Mouse (Mus musculus) heart, embryonic 16.5 days (tissue): ENCODE measurements at regions not wholly inside any gene's neighbourhood (a gene's known extent, or its start where the extent isn't known, plus 50 kb on each side); places are given as distances from the start of the nearest gene placed in this dataset.

Experiments
- ATAC-seq: fragments of 200-750 bp; cut with Nextera tagmentation; replicated peaks from 2 replicates; pipeline ENCODE4 v1.8.0; 2017; ENCODE audit warnings: moderate number of reproducible peaks; ENCODE audit not compliant: insufficient read depth, low FRiP score; ENCODE audit errors: extremely low read depth
- H3K27ac ChIP-seq: fragments of 300-500 bp; sonication (generic); 2 replicates; pipeline ENCODE4 v1.5.1; 2014; ENCODE audit warnings: mild to moderate bottlenecking, low read length, control low read depth, moderate library complexity
- H3K27me3 ChIP-seq: fragments of 300-500 bp; sonication (generic); 2 replicates; pipeline ENCODE4 v1.6.1; 2014; ENCODE audit warnings: low read length, mixed read lengths; ENCODE audit not compliant: control insufficient read depth, insufficient read depth
- H3K36me3 ChIP-seq: fragments of 300-500 bp; sonication (generic); 2 replicates; pipeline ENCODE4 v1.6.1; 2014; ENCODE audit not compliant: control insufficient read depth, insufficient read depth
- H3K4me1 ChIP-seq: fragments of 300-500 bp; sonication (generic); 2 replicates; pipeline ENCODE4 v1.6.1; 2014; ENCODE audit warnings: low read length, mixed read lengths; ENCODE audit not compliant: control insufficient read depth, insufficient read depth
- H3K4me2 ChIP-seq: fragments of 300-500 bp; sonication (generic); 2 replicates; pipeline ENCODE4 v1.6.1; 2014; ENCODE audit warnings: low read depth, mild to moderate bottlenecking, control low read depth, low read length
- H3K4me3 ChIP-seq: fragments of 300-500 bp; sonication (generic); 2 replicates; pipeline ENCODE4 v1.5.1; 2014; ENCODE audit warnings: mild to moderate bottlenecking, control low read depth, low read length
- H3K9ac ChIP-seq: fragments of 300-500 bp; sonication (generic); 2 replicates; pipeline ENCODE4 v1.6.1; 2014; ENCODE audit warnings: low read length, control low read depth
- H3K9me3 ChIP-seq: fragments of 300-500 bp; sonication (generic); replicated peaks from 2 replicates; pipeline ENCODE4 v1.6.1; 2016; ENCODE audit warnings: low read length; ENCODE audit not compliant: control insufficient read depth
- WGBS: fragments of 180-500 bp; shearing (Covaris S2); extraction: QIAGEN DNeasy Blood & Tissue Kit; methylation state at CpG from one replicate; pipeline ENCODE4 v1.1.7; 2014; 5-methylcytosine and 5-hydroxymethylcytosine counted together

DNA sequence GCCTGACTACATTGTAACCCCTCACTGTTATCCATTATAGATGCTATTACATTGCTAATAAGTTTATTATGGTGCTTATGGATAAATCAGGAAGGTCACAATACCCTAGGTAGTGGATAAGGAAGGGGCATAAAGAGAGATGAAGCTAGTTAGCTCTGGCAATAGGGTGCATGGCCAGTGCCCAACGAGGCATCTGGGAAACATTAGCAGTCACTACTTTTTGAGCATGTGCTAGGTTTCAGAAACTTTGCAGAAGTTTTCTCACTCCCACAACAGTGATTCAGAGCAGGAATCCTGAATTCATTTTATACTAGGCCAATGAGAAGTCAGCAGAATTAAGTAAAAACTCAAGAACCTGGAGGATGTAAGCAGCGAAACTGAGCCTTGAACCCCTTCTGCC, 294.7 kb downstream of the Plpp3 start:
- no peak for ATAC-seq
- Histone ChIP-seq H3K4me1 (no peaks in the 10 kb centered on the region), H3K36me3 (no peaks in the 10 kb centered on the region), H3K9me3 (no peaks in the 10 kb centered on the region), H3K9ac (no peak overlapping the region), H3K27me3 (0 out of 2 replicates have a peak, but pooled peaks cover 2% of the 10 kb centered on the region), H3K4me2 (no peak overlapping the region), H3K4me3 (no peak overlapping the region), H3K27ac (no peak overlapping the region)
- 94% methylated on average over 2 of the region's 2 CpGs for WGBS

DNA sequence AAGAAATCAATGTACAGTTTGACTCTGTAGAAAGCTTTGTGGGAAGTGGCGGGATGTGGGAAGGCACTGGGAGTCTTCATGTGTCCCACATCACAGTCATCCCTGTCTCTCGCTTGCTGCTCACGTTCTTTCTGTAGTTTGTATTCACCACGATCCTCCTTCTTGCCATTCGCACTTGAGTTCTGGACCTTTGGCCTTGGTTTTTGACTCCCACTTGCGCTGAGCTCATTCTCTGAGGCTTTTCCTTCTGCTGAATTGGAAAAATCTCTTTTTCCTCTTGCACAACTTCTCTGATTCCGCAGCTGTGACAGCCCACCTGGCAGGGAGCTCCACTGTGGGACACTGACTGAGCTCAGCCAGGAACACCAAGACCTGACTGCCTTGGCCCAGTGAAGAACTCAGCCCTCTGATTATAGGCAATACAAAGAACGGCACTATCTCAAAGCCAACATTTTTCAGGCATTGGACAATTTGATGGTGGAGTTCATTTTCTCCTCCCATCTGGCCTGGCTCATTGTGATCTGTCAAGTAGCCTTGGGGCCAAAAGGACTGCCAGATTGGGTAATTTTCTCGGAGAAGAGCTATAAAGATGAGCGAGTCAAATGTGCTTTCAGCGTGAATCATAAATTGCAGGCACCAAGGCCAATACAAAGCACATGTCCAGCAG, 299.9 kb downstream of the Plpp3 start:
- Histone ChIP-seq H3K9ac (no peak overlapping the region), H3K27me3 (no peaks in the 10 kb centered on the region), H3K4me1 (no peaks in the 10 kb centered on the region), H3K4me2 (no peak overlapping the region), H3K4me3 (no peak overlapping the region), H3K36me3 (no peaks in the 10 kb centered on the region), H3K9me3 (no peaks in the 10 kb centered on the region), H3K27ac (no peak overlapping the region)
- ATAC-seq = no peak
- 75% methylated on average over 11 of the region's 11 CpGs for WGBS

GRCm38 (mm10) chr4:105459991-105460688, 303.0 kb downstream of the Plpp3 start:
- Histone ChIP-seq H3K27me3 (no peaks in the 10 kb centered on the region), H3K9ac (no peak overlapping the region), H3K9me3 (no peaks in the 10 kb centered on the region), H3K27ac (no peak overlapping the region), H3K4me3 (no peak overlapping the region), H3K4me2 (no peak overlapping the region), H3K4me1 (no peaks in the 10 kb centered on the region), H3K36me3 (no peaks in the 10 kb centered on the region)
- 88% methylated on average over 3 of the region's 3 CpGs for WGBS
- no peak for ATAC-seq

DNA sequence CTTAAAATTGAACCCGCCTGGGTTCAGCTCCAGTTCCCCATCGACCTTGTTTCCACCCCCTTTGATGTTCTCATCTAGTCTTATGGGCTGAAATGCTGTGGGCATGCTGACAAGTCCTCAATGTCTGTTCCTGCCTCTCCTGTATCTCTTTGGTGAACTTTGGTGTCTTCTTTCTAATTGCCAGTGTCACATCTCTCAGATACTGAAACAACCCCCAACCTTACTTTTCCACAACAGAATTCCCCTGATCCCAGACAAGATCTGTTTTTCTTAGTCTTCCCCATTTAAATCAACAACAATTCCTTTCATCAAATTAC, 303.5 kb downstream of the Plpp3 start:
- Histone ChIP-seq H3K27me3 (no peaks in the 10 kb centered on the region), H3K4me3 (no peak overlapping the region), H3K9ac (no peak overlapping the region), H3K4me2 (no peak overlapping the region), H3K9me3 (no peaks in the 10 kb centered on the region), H3K27ac (no peak overlapping the region), H3K36me3 (no peaks in the 10 kb centered on the region), H3K4me1 (no peaks in the 10 kb centered on the region)
- no peak for ATAC-seq
- WGBS = 48% methylated on average over 2 of the region's 2 CpGs

- no peak overlapping the region for H3K27ac ChIP-seq
- 86% methylated on average over 7 of the region's 7 CpGs for WGBS
- H3K9ac ChIP-seq = no peak overlapping the region
- no peak overlapping the region for H3K4me2 ChIP-seq
- no peaks in the 10 kb centered on the region for H3K27me3 ChIP-seq
- no peaks in the 10 kb centered on the region for H3K4me1 ChIP-seq
- ATAC-seq = no peak
- no peaks in the 10 kb centered on the region for H3K9me3 ChIP-seq
- H3K4me3 ChIP-seq = no peak overlapping the region
- no peaks in the 10 kb centered on the region for H3K36me3 ChIP-seq
Observed at GRCm38 (mm10) chr4:105467811-105468210, 310.7 kb downstream of the Plpp3 start.

DNA sequence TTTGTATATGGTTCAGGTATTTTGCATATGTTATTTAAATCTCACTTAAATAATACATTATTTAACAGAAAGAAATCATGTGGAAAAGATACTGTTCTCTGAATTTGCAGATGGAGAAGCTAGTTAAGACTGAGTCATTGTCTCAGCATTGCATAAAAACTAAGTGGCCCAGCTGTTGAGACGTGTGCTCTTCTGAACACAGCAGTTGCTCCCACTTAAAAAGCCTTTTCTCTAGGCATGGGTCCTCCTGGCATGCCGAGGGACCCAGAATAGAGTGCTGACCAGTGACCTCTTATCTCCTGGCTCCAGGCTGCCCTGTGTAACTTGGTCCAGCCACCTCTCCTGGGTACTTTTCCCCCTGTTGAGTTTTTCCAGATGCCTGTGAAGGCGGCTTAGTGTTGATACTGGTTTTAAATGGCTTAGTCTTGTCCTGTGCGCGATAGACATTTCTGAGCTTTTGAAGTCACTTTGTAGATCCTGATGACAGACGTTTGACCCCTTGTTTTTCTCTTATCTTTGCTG, 312.2 kb downstream of the Plpp3 start:
- H3K4me1 ChIP-seq = no peaks in the 10 kb centered on the region
- no peak; the same call in 1 of the 2 replicates for ATAC-seq
- H3K27me3 ChIP-seq = no peaks in the 10 kb centered on the region
- no peak overlapping the region for H3K4me3 ChIP-seq
- no peaks in the 10 kb centered on the region for H3K9me3 ChIP-seq
- H3K9ac ChIP-seq = no peak overlapping the region
- H3K36me3 ChIP-seq = no peaks in the 10 kb centered on the region
- WGBS = 26% methylated on average over 6 of the region's 6 CpGs
- H3K27ac ChIP-seq = no peak overlapping the region
- H3K4me2 ChIP-seq = no peak overlapping the region

DNA sequence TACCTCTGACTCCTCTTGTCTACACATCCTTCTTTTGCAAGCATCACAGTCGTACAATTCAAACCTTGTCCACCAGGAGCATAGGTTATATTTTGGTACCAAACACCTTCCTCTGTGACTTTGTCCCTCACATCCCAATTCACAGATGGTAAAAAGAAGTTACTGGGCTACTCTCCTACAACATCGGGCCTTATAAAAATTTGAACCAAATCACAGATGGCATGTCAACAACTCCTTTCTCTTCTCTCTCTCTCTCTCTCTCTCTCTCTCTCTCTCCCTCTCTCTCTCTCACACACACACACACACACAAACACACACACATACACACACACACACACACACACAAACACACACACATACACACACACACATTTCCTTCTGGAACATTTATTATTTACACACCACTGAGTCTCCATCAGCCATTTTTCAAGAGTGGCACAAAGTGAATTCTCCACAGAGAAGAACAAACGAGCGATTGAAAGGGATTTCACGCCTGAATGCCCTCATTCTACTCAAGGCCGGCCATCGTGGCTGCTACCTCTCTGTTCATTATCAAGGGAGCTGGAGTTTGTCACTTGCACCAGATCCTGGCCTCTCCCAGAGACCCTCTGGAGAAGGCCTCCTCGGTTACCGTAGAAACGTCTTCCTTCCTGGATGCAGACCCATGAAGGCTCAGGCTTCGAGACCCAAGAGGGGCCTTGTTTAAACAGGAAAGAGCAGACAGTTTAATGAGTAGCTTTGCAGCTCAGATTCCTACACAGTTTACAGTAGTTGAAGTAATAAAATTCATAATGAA, 314.7 kb upstream of the Gm12728 start:
- no peaks in the 10 kb centered on the region for H3K36me3 ChIP-seq
- H3K27ac ChIP-seq = no peak overlapping the region
- no peak overlapping the region for H3K9ac ChIP-seq
- no peak overlapping the region for H3K4me3 ChIP-seq
- H3K27me3 ChIP-seq = no peaks in the 10 kb centered on the region
- H3K4me2 ChIP-seq = no peak overlapping the region
- 44% methylated on average over 11 of the region's 11 CpGs for WGBS
- no peaks in the 10 kb centered on the region for H3K4me1 ChIP-seq
- no peaks in the 10 kb centered on the region for H3K9me3 ChIP-seq
- ATAC-seq = no peak

DNA sequence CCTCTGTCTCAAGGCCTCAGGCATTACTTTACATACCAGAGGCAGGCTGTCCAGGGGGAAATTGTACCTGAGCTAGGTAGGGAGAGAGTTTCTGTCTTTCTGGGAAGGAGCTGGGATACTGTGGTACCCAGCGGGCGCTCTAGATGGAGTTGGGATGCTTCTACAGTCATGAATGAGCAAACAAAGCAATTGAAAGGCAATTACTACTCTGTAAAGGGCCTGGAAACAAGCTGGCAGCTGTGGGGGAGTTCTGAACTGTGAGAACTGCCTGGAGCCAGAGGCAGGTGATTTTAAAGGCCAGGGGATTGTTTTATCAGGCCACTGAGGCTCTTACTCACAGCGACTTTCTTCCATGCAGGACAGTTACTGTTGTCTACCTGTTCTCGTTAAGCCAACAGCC, 313.3 kb upstream of the Gm12728 start:
- Histone ChIP-seq H3K4me1 (no peaks in the 10 kb centered on the region), H3K4me2 (no peak overlapping the region), H3K9me3 (no peaks in the 10 kb centered on the region), H3K4me3 (no peak overlapping the region), H3K36me3 (no peaks in the 10 kb centered on the region), H3K27ac (no peak overlapping the region), H3K9ac (no peak overlapping the region), H3K27me3 (no peaks in the 10 kb centered on the region)
- WGBS = 86% methylated on average over 4 of the region's 4 CpGs
- ATAC-seq = no peak

DNA sequence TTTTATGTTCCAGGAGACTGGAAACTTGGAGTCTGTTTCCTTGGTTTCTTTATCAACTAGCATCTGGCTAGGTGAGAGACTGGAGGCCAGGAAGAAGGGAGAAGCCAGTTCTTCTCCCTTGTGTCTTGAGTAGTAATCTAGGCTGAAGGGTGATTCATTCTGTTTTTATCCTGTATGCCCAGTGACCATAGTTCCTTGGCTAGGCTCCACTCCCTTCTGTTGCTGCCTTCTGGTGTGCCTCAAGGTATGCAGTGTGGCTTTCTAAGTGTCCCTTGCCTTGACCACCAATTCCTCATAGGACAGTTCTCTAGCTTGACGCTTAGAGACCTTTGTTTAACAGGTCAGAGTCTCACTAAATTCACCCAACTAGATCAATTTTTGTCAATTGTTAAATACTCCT, 303.3 kb upstream of the Gm12728 start:
- no peak for ATAC-seq
- H3K36me3 ChIP-seq = no peaks in the 10 kb centered on the region
- H3K9ac ChIP-seq = no peak overlapping the region
- H3K4me1 ChIP-seq = no peaks in the 10 kb centered on the region
- H3K27ac ChIP-seq = no peak overlapping the region
- no peaks in the 10 kb centered on the region for H3K9me3 ChIP-seq
- H3K4me3 ChIP-seq = no peak overlapping the region
- no peak overlapping the region for H3K4me2 ChIP-seq
- no peaks in the 10 kb centered on the region for H3K27me3 ChIP-seq
- WGBS = 86% methylated on average over 1 of the region's 1 CpGs
